12 mouse cellular contexts compared by ENCODE assay signal in genomic region chr1:155200967-155201366, GRCm38 (mm10). TPM values are rescaled to one million over a fixed set of nuclear protein-coding genes. Genes with fewer than 3 reads are reported as not detected.
A peak's percentile ranks its signal among the peaks of the same experiment; 100 is the strongest.
DNase-seq lines count a peak whose midpoint lies in the region; ATAC-seq and TF ChIP-seq lines count a peak whose summit lies in the region.
"Had no signal": no experiment of that assay in that cellular context is flagged by ENCODE, and none has a peak within 500 bp of the region (broad histone marks: within the 10 kb centered on the region; RNA-seq: fewer than 3 reads in every experiment).

No protein-coding gene starts in this region.

- H3K4me1 ChIP-seq in hindbrain, embryonic 15.5 days (replicated peaks), result peaks cover 56% of the 10 kb centered on the region
- H3K4me1 ChIP-seq in hindbrain, embryonic 16.5 days (ENCODE audit: control insufficient read depth, insufficient read depth, low read depth, low read length), result peaks cover 32% of the 10 kb centered on the region
- peaks cover 23% of the 10 kb centered on the region for H3K4me1 ChIP-seq in cortical plate, adult 2 months (ENCODE audit: control insufficient read depth, insufficient read depth, low read length)
- peaks cover 24% of the 10 kb centered on the region for H3K4me1 ChIP-seq in intestine, embryonic 16.5 days (ENCODE audit: control insufficient read depth, insufficient read depth, low read length)
- H3K4me1 ChIP-seq in midbrain, postnatal 0 days (ENCODE audit: insufficient read depth, low read length), result peaks cover 5% of the 10 kb centered on the region; the same call in 1 of the 2 replicates

- H3K27ac ChIP-seq in hindbrain, embryonic 15.5 days (replicated peaks), result peak overlapping the region; percentile 53; the same call in 1 of the 2 replicates
- no peak overlapping the region; the same call in 1 of the 2 replicates for H3K27ac ChIP-seq in hindbrain, embryonic 16.5 days (ENCODE audit: low read depth, low read length)
- peak overlapping the region; percentile 86 for H3K27ac ChIP-seq in cortical plate, adult 2 months (ENCODE audit: insufficient read depth, low read length)
- H3K27ac ChIP-seq in intestine, embryonic 16.5 days (ENCODE audit: low read length), result peak overlapping the region; percentile 69
- peak overlapping the region; percentile 44; the same call in 1 of the 2 replicates for H3K27ac ChIP-seq in midbrain, postnatal 0 days (ENCODE audit: low read depth, low read length)

- no peak for TF ChIP-seq CTCF in cortical plate, adult 2 months (IDR thresholded peaks at IDR 0.05; ENCODE audit: extremely low read depth, insufficient read depth, low read length)
- no peak for TF ChIP-seq CTCF in midbrain, postnatal 0 days (IDR thresholded peaks at IDR 0.05)

- H3K27me3 ChIP-seq in hindbrain, embryonic 15.5 days, result no peaks in the 10 kb centered on the region
- no peaks in the 10 kb centered on the region for H3K27me3 ChIP-seq in hindbrain, embryonic 16.5 days (replicated peaks; ENCODE audit: control insufficient read depth, insufficient read depth, low read length)
- no peaks in the 10 kb centered on the region for H3K27me3 ChIP-seq in intestine, embryonic 16.5 days (replicated peaks; ENCODE audit: control insufficient read depth, insufficient read depth, low read length)
- no peaks in the 10 kb centered on the region for H3K27me3 ChIP-seq in midbrain, postnatal 0 days (ENCODE audit: insufficient read depth, low read length)

- H3K9me3 ChIP-seq in hindbrain, embryonic 15.5 days, result no peaks in the 10 kb centered on the region
- H3K9me3 ChIP-seq in hindbrain, embryonic 16.5 days (ENCODE audit: control insufficient read depth, low read length), result no peaks in the 10 kb centered on the region
- H3K9me3 ChIP-seq in intestine, embryonic 16.5 days (ENCODE audit: control insufficient read depth, low read length), result no peaks in the 10 kb centered on the region
- H3K9me3 ChIP-seq in midbrain, postnatal 0 days (ENCODE audit: low read length), result no peaks in the 10 kb centered on the region

- H3K36me3 ChIP-seq in hindbrain, embryonic 15.5 days, result peaks cover 8% of the 10 kb centered on the region
- H3K36me3 ChIP-seq in hindbrain, embryonic 16.5 days (ENCODE audit: control insufficient read depth, insufficient read depth, low read length), result peaks cover 4% of the 10 kb centered on the region
- H3K36me3 ChIP-seq in intestine, embryonic 16.5 days (ENCODE audit: control insufficient read depth, insufficient read depth, low read length), result 0 out of 2 replicates have a peak, but pooled peaks cover 2% of the 10 kb centered on the region
- peaks cover 12% of the 10 kb centered on the region for H3K36me3 ChIP-seq in midbrain, postnatal 0 days (ENCODE audit: insufficient read depth, low read length)

- no peak for TF ChIP-seq POLR2A in cortical plate, adult 2 months (IDR thresholded peaks at IDR 0.05; ENCODE audit: extremely low read depth, insufficient read depth, low read length)

- no peak overlapping the region for H3K4me2 ChIP-seq in hindbrain, embryonic 15.5 days
- H3K4me2 ChIP-seq in hindbrain, embryonic 16.5 days (ENCODE audit: low read length), result no peak overlapping the region
- no peak overlapping the region for H3K4me2 ChIP-seq in intestine, embryonic 16.5 days (ENCODE audit: low read depth, low read length)
- H3K4me2 ChIP-seq in midbrain, postnatal 0 days (ENCODE audit: low read depth, low read length, poor library complexity, severe bottlenecking), result no peak overlapping the region
- H3K4me2 ChIP-seq: liver, embryonic 11.5 days had no signal

- no peak for DNase-seq in midbrain, postnatal 0 days (ENCODE audit: low spot score)
- DNase-seq: heart, adult 18-20 months; heart, postnatal 4 days had no signal

- 54% methylated on average over 2 of the region's 2 CpGs for WGBS in hindbrain, embryonic 15.5 days
- 61% methylated on average over 2 of the region's 2 CpGs for WGBS in hindbrain, embryonic 16.5 days
- WGBS in intestine, embryonic 16.5 days, result 52% methylated on average over 2 of the region's 2 CpGs
- WGBS in midbrain, postnatal 0 days, result 60% methylated on average over 2 of the region's 2 CpGs

- H3K9ac ChIP-seq in hindbrain, embryonic 15.5 days, result no peak overlapping the region
- H3K9ac ChIP-seq in hindbrain, embryonic 16.5 days (ENCODE audit: low read depth, low read length), result no peak overlapping the region
- no peak overlapping the region for H3K9ac ChIP-seq in intestine, embryonic 16.5 days (ENCODE audit: low read depth, low read length)
- no peak overlapping the region for H3K9ac ChIP-seq in midbrain, postnatal 0 days (replicated peaks; ENCODE audit: low read length, poor library complexity, severe bottlenecking)

- H3K4me3 ChIP-seq in hindbrain, embryonic 15.5 days, result no peak overlapping the region
- H3K4me3 ChIP-seq in hindbrain, embryonic 16.5 days (ENCODE audit: low read length), result no peak overlapping the region
- H3K4me3 ChIP-seq in cortical plate, adult 2 months (ENCODE audit: insufficient read depth, low read length), result no peak overlapping the region
- H3K4me3 ChIP-seq in intestine, embryonic 16.5 days (ENCODE audit: low read length), result no peak overlapping the region
- no peak overlapping the region for H3K4me3 ChIP-seq in midbrain, postnatal 0 days (ENCODE audit: low read depth, low read length)

- no peak for ATAC-seq in hindbrain, embryonic 15.5 days (ENCODE audit: low FRiP score, low read depth)
- no peak for ATAC-seq in hindbrain, embryonic 16.5 days
- peak; percentile 69 for ATAC-seq in intestine, embryonic 16.5 days
- ATAC-seq in midbrain, postnatal 0 days (ENCODE audit: low FRiP score), result no peak
- ATAC-seq in erythroid progenitor cell, adult 5-6 weeks (replicated peaks; ENCODE audit: low FRiP score, poor library complexity, severe bottlenecking), result no peak
- no peak for ATAC-seq in inflammation-experienced regulatory T-cells, adult 6 months
- ATAC-seq in megakaryocyte, adult 5-6 weeks (ENCODE audit: poor library complexity, severe bottlenecking), result no peak; the same call in 1 of the 2 replicates
- ATAC-seq: lung, postnatal 0 days had no signal

RNA-seq across cellular contexts. Expression of gene Stx6, which starts 42.5 kb away (rescaled TPM):
- 102 and 106 TPM in 2 replicates for polyA plus RNA-seq in hindbrain, embryonic 15.5 days (2015; fragmentation: Nextera tagmentation; extraction: Ambion mirVana)
- 82.9 and 93.7 TPM in 2 replicates for polyA plus RNA-seq in hindbrain, embryonic 16.5 days (2015; fragmentation: Nextera tagmentation; extraction: Ambion mirVana)
- polyA plus RNA-seq in cortical plate, adult 2 months (2012; rRNA removed), result 108 and 113 TPM in 2 replicates
- 36.1 and 44.2 TPM in 2 replicates for polyA plus RNA-seq in intestine, embryonic 16.5 days (2015; fragmentation: Nextera tagmentation; extraction: Ambion mirVana)
- 86.8 and 114 TPM in 2 replicates for total RNA-seq in midbrain, postnatal 0 days (2014; rRNA removed)
- polyA plus RNA-seq in midbrain, postnatal 0 days (2015; fragmentation: Nextera tagmentation; extraction: Ambion mirVana), result 75.3 and 81.8 TPM in 2 replicates
- 5.0 and 5.4 TPM in 2 replicates for total RNA-seq in erythroid progenitor cell, adult 5-6 weeks (2015; ENCODE audit: low replicate concordance)
- 1.8 and 3.3 TPM in 2 replicates for total RNA-seq in erythroid progenitor cell, adult 5-6 weeks (2017; ENCODE audit: low replicate concordance)
- polyA plus RNA-seq in inflammation-experienced regulatory T-cells, adult 6 months (2017; shearing (Covaris generic)), result 10 to 100 TPM; 50.2 to 72.7 (median 54.4) TPM
- total RNA-seq in megakaryocyte, adult 5-6 weeks (2015), result 12.8 and 18.0 TPM in 2 replicates
- total RNA-seq in megakaryocyte, adult 5-6 weeks (2017), result 34.8 and 36.4 TPM in 2 replicates

RNA-seq across cellular contexts. Expression of gene BC034090, which starts 43.3 kb away (rescaled TPM):
- polyA plus RNA-seq in hindbrain, embryonic 15.5 days (2015; fragmentation: Nextera tagmentation; extraction: Ambion mirVana), result 6.4 and 6.6 TPM in 2 replicates
- polyA plus RNA-seq in hindbrain, embryonic 16.5 days (2015; fragmentation: Nextera tagmentation; extraction: Ambion mirVana), result 6.0 and 6.1 TPM in 2 replicates
- 13.2 and 14.2 TPM in 2 replicates for polyA plus RNA-seq in cortical plate, adult 2 months (2012; rRNA removed)
- polyA plus RNA-seq in intestine, embryonic 16.5 days (2015; fragmentation: Nextera tagmentation; extraction: Ambion mirVana), result 1.5 and 2.5 TPM in 2 replicates
- 7.3 and 11.2 TPM in 2 replicates for total RNA-seq in midbrain, postnatal 0 days (2014; rRNA removed)
- polyA plus RNA-seq in midbrain, postnatal 0 days (2015; fragmentation: Nextera tagmentation; extraction: Ambion mirVana), result 1.9 TPM in 2 replicates
- total RNA-seq in erythroid progenitor cell, adult 5-6 weeks (2015; ENCODE audit: low replicate concordance), result not detected in 2 replicates
- not detected in 2 replicates for total RNA-seq in erythroid progenitor cell, adult 5-6 weeks (2017; ENCODE audit: low replicate concordance)
- polyA plus RNA-seq in inflammation-experienced regulatory T-cells, adult 6 months (2017; shearing (Covaris generic)), result under 1 TPM in 2 of 3 experiments, not detected in 1; 0.50 to 0.96 TPM
- total RNA-seq in megakaryocyte, adult 5-6 weeks (2015), result not detected in 2 replicates
- total RNA-seq in megakaryocyte, adult 5-6 weeks (2017), result 0.45 TPM in 1 of 2 replicates, not detected in the other

RNA-seq across cellular contexts. Expression of gene Mr1, which starts 54.4 kb away (rescaled TPM):
- polyA plus RNA-seq in hindbrain, embryonic 15.5 days (2015; fragmentation: Nextera tagmentation; extraction: Ambion mirVana), result 1.7 and 1.9 TPM in 2 replicates
- polyA plus RNA-seq in hindbrain, embryonic 16.5 days (2015; fragmentation: Nextera tagmentation; extraction: Ambion mirVana), result 2.1 and 2.5 TPM in 2 replicates
- 4.8 and 5.2 TPM in 2 replicates for polyA plus RNA-seq in cortical plate, adult 2 months (2012; rRNA removed)
- polyA plus RNA-seq in intestine, embryonic 16.5 days (2015; fragmentation: Nextera tagmentation; extraction: Ambion mirVana), result 4.6 and 5.2 TPM in 2 replicates
- 2.9 and 5.1 TPM in 2 replicates for total RNA-seq in midbrain, postnatal 0 days (2014; rRNA removed)
- 1.8 and 2.6 TPM in 2 replicates for polyA plus RNA-seq in midbrain, postnatal 0 days (2015; fragmentation: Nextera tagmentation; extraction: Ambion mirVana)
- 2.1 TPM in 1 of 2 replicates, not detected in the other for total RNA-seq in erythroid progenitor cell, adult 5-6 weeks (2015; ENCODE audit: low replicate concordance)
- 1.1 and 2.4 TPM in 2 replicates for total RNA-seq in erythroid progenitor cell, adult 5-6 weeks (2017; ENCODE audit: low replicate concordance)
- 10 to 100 TPM; 14.3 to 23.5 (median 22.1) TPM for polyA plus RNA-seq in inflammation-experienced regulatory T-cells, adult 6 months (2017; shearing (Covaris generic))
- 4.5 TPM in 2 replicates for total RNA-seq in megakaryocyte, adult 5-6 weeks (2015)
- total RNA-seq in megakaryocyte, adult 5-6 weeks (2017), result 3.0 and 4.6 TPM in 2 replicates
